Mouse (Mus musculus): ENCODE data around the gene Adh6b.
"Not testable (repeated sequence)": the region's sequence is repeated elsewhere in the genome, so short reads cannot be mapped to it uniquely, and the experiment has no call there.

Adh6b gene

DNA sequence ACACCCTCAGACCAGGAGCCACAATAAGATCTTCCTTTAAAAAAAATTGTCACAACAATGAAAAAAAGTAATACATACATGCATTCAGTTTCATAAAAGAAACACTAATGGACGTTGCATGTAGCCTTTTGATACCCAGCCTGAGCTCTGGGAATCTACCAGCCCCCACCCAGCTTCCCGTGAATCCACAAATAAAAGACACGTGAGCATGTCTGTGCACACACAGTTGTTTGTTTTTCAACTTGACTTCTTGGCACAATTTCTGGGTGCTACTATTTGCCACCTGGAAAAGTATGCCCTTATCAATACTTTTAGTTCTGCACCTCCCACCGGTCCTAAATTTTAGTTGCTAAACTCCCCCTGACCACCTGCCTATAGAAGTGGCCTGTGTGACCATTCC lies 19.1 kb downstream of the Adh6b start:
- no peak for DNase-seq (ENCODE audit: low spot score in 2 of 2)

GRCm38 (mm10) chr3:138362920-138363319 lies 21.3 kb downstream of the Adh6b start:
- no peak for DNase-seq (ENCODE audit: low spot score in 2 of 2)

GRCm38 (mm10) chr3:138366181-138366580 lies 24.6 kb downstream of the Adh6b start:
- no peak for DNase-seq (ENCODE audit: low spot score in 2 of 2)

DNA sequence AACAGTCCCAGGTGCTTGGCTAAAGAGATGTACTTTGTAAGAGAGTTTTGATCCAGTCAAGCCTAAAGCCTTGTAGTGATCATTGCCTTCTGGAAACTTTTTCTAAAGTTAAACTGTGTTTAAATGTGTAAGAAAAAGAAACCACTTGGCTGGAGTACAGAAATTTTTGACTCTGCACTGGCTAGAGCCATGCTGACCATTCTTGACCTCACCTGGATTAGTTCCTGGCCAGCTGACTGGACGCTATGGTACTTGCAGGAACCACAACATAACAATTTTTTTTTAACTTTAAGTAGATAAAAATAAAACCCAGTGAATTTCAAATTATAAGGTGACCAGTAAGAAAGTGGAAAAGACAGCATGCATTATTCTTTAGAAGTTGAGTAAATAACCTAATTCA lies 28.0 kb downstream of the Adh6b start:
- DNase-seq (ENCODE audit: low spot score in 2 of 2): no peak

GRCm38 (mm10) chr3:138370289-138370688 lies 28.7 kb downstream of the Adh6b start:
- not testable (repeated sequence) for DNase-seq (ENCODE audit: low spot score in 2 of 2)

GRCm38 (mm10) chr3:138373920-138374319 lies 32.3 kb downstream of the Adh6b start:
- no peak for DNase-seq (ENCODE audit: low spot score in 2 of 2)

DNA sequence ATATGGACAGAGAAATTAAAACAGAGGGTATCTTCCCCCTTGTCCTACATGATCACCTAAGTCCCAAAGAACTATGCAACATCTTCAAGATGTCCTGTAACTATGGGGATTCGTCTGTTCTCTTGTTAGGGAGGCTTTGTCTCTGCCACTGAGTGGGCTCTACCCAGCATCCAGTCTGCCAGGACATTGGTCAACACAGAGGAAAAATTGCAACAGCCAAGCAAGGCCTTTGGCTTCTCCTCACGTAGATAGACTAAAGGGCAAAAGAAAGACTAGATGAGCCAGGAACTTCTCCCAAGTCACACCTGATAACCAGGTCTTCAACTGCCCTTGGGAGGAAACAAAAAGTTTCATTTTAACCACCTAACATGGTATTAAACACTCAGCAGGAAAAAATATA lies 33.6 kb downstream of the Adh6b start:
- no peak for DNase-seq (ENCODE audit: low spot score in 2 of 2)

DNA sequence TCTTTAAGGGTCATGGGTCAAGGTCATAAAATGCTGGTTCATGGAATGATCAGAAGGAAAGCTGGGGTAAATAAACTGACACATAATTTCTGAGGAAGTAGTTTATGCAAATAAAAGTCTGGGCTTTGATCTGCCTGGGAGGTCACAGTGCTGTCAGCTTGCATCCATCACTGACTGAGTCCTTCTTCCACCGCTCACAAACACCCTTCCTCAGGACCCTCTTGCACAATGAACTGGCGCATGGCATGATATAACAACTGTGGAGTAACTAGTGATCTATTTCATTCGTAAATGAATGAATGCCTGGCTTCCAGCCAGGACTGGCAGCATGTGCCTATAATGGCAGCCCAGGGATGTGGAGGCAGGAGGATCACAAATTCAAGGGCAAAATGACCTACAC lies 39.6 kb downstream of the Adh6b start:
- peak in 1 of 2 experiments; percentile 26 for DNase-seq (ENCODE audit: low spot score in 2 of 2)

DNA sequence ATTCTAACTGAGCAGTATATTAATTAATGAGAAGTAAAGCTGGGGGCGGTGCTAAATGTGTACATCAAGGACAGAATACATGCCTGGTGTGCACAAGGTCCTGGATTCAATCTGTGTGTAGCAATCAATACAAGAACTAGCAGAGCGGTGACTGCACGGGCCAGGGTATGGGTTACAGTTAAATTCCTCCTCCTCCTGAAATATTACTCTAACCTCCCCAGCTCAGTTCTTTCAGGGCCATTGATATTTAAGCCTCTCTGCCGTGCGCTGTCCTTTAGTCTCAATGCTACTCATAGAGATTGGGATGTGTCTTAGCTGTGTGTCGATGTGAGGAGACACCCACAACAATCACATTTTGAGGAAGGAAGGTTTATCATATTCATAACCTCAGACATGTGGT lies 45.6 kb downstream of the Adh6b start:
- DNase-seq (ENCODE audit: low spot score in 2 of 2): no peak

- no peak for DNase-seq (ENCODE audit: low spot score in 2 of 2)
Measured at GRCm38 (mm10) chr3:138404872-138405271, 63.3 kb downstream of the Adh6b start.

DNA sequence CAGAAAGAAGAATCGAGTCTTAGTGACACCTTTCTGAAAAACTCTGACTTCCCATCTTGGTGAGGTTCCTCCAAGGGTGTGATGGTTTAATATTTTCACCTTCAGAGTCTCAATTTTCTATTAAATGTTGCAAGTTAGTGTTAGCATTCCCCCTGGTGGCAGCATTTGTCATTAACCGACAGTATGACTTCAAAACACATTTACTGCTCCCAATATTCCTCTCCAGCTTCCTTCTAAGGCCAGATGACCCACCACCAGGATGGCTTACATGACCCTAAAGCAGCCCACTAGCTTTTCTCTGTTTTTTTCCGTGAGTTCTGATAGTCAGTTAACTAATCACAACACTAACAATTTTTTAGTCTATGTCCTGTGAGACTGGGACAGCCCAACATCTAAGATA lies 63.8 kb downstream of the Adh6b start:
- DNase-seq (ENCODE audit: low spot score in 2 of 2): peak; percentile 38 to 70

DNA sequence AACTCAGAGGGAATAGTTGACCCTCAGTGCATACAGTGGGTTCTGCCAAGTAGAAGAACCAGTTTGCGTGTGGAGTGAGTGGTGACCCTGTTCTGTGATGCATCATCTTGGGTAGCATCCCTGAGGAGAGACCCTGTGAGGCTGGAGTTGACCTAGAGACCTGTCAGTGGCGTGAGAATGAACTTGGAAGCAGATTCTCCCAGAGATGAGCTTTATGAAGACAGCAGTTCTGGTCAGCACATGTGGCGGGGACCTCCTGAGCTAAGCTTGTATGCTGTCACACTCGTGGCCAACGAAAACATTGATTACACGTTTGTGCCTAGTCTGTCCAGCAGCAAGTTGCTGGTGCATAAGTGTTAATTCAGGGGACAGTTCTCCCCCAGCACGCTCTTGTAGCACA lies 64.3 kb downstream of the Adh6b start:
- DNase-seq (ENCODE audit: low spot score in 2 of 2): no peak

- DNase-seq (ENCODE audit: low spot score in 2 of 2): no peak
Measured at GRCm38 (mm10) chr3:138407920-138408319, 66.3 kb downstream of the Adh6b start.
